Mouse (Mus musculus) v-Abl transformed pro-B cells (cell line): ENCODE measurements around the gene Nsg1.

Source experiments
- in situ Hi-C, 2 experiments: fragments of 400-800 bp; cut with MboI; formaldehyde crosslinking; loops; one replicate each; pipeline ENCODE4 v1.15.1; 2025; ENCODE audit not compliant: unreplicated experiment in 2 of 2

Gene Nsg1

GRCm38 (mm10) chr5:38090111-38090510 is 69.6 kb downstream of the Nsg1 start:
- in situ Hi-C loops = loop anchor here (5.0 to 25.0 kb wide), 5 partner anchors 328 to 1153 kb away; no protein-coding TSS in a partner anchor
